ENCODE assay signal across 8 mouse cellular contexts in genomic region chr6:124932314-124932695, GRCm38 (mm10). TPM values are rescaled to one million over a fixed set of nuclear protein-coding genes. Genes with fewer than 3 reads are reported as not detected.
DNase-seq lines count a peak whose midpoint lies in the region; ATAC-seq and TF ChIP-seq lines count a peak whose summit lies in the region.

No protein-coding gene starts in this region.

- H3K36me3 ChIP-seq in hindbrain, embryonic 13.5 days = peaks cover 46% of the 10 kb centered on the region
- H3K36me3 ChIP-seq in midbrain, embryonic 16.5 days (ENCODE audit: control insufficient read depth, insufficient read depth, low read length) = peaks cover 26% of the 10 kb centered on the region

- peak overlapping the region; percentile 99 for H3K27ac ChIP-seq in layer of hippocampus, adult 2 months
- H3K27ac ChIP-seq in hindbrain, embryonic 13.5 days = peak overlapping the region; percentile 96
- H3K27ac ChIP-seq in midbrain, embryonic 16.5 days (ENCODE audit: low read length) = peak overlapping the region; percentile 90

- ATAC-seq in hindbrain, embryonic 13.5 days (ENCODE audit: low FRiP score) = no peak
- no peak for ATAC-seq in midbrain, embryonic 16.5 days
- ATAC-seq in erythroid progenitor cell, adult 5-6 weeks (replicated peaks; ENCODE audit: low FRiP score, poor library complexity, severe bottlenecking) = no peak
- ATAC-seq in inflammation-experienced regulatory T-cells, adult 6 months = no peak

- H3K9me3 ChIP-seq in hindbrain, embryonic 13.5 days = no peaks in the 10 kb centered on the region
- H3K9me3 ChIP-seq in midbrain, embryonic 16.5 days (replicated peaks; ENCODE audit: control insufficient read depth, low read length, poor library complexity, severe bottlenecking) = no peaks in the 10 kb centered on the region

- 45% methylated on average over 12 of the region's 12 CpGs for WGBS in hindbrain, embryonic 13.5 days
- 41% methylated on average over 12 of the region's 12 CpGs for WGBS in midbrain, embryonic 16.5 days

- DNase-seq in layer of hippocampus, adult 2 months (ENCODE audit: low spot score in 2 of 2) = no peak
- no peak for DNase-seq in layer of hippocampus, adult 18-20 months (ENCODE audit: low spot score in 2 of 2)
- peak; percentile 52 to 64 for DNase-seq in cerebellum, postnatal 25 days
- DNase-seq in frontal cortex, adult 2 months (ENCODE audit: extremely low spot score in 1 of 2, low spot score in 1 of 2) = no peak

- H3K4me3 ChIP-seq in layer of hippocampus, adult 2 months = peak overlapping the region; percentile 98
- H3K4me3 ChIP-seq in hindbrain, embryonic 13.5 days = peak overlapping the region; percentile 96
- H3K4me3 ChIP-seq in midbrain, embryonic 16.5 days (ENCODE audit: low read depth, low read length) = peak overlapping the region; percentile 95

- H3K4me1 ChIP-seq in hindbrain, embryonic 13.5 days (replicated peaks) = peaks cover 33% of the 10 kb centered on the region
- peaks cover 17% of the 10 kb centered on the region for H3K4me1 ChIP-seq in midbrain, embryonic 16.5 days (ENCODE audit: control insufficient read depth, insufficient read depth, low read length)

- peak overlapping the region; percentile 97 for H3K9ac ChIP-seq in hindbrain, embryonic 13.5 days
- peak overlapping the region; percentile 95 for H3K9ac ChIP-seq in midbrain, embryonic 16.5 days (ENCODE audit: low read depth, low read length)

- no peaks in the 10 kb centered on the region for H3K27me3 ChIP-seq in hindbrain, embryonic 13.5 days
- H3K27me3 ChIP-seq in midbrain, embryonic 16.5 days (ENCODE audit: control insufficient read depth, insufficient read depth, low read depth, low read length) = no peaks in the 10 kb centered on the region

- peak overlapping the region; percentile 96 for H3K4me2 ChIP-seq in hindbrain, embryonic 13.5 days
- peak overlapping the region; percentile 93 for H3K4me2 ChIP-seq in midbrain, embryonic 16.5 days (ENCODE audit: low read length)

- no peak for TF ChIP-seq CTCF in layer of hippocampus, adult 2 months (conservative IDR thresholded peaks at IDR 0.05)

RNA-seq across cellular contexts. Expression of gene Mlf2, which starts 1.1 kb away (rescaled TPM):
- 100 to 1,000 TPM; 627 to 642 TPM for total RNA-seq in layer of hippocampus, adult 2 months (2021)
- 100 to 1,000 TPM; 631 to 670 TPM for total RNA-seq in layer of hippocampus, adult 18-20 months (2021)
- polyA plus RNA-seq in hindbrain, embryonic 13.5 days (2015; fragmentation: Nextera tagmentation; extraction: Ambion mirVana) = 481 and 505 TPM in 2 replicates
- polyA plus RNA-seq in midbrain, embryonic 16.5 days (2015; fragmentation: Nextera tagmentation; extraction: Ambion mirVana) = 543 and 556 TPM in 2 replicates
- polyA plus RNA-seq in frontal cortex, adult 2 months (2012; rRNA removed) = 689 and 754 TPM in 2 replicates
- 44.0 and 45.3 TPM in 2 replicates for total RNA-seq in erythroid progenitor cell, adult 5-6 weeks (2015; ENCODE audit: low replicate concordance)
- 18.5 and 42.2 TPM in 2 replicates for total RNA-seq in erythroid progenitor cell, adult 5-6 weeks (2017; ENCODE audit: low replicate concordance)
- polyA plus RNA-seq in inflammation-experienced regulatory T-cells, adult 6 months (2017; shearing (Covaris generic)) = 10 to 100 TPM; 35.6 to 70.5 (median 42.2) TPM

RNA-seq across cellular contexts. Expression of gene Ptms, which starts 12.4 kb away (rescaled TPM):
- 1,000 to 10,000 TPM in 1 of 2 experiments, 100 to 1,000 TPM in 1; 991 to 1,057 TPM for total RNA-seq in layer of hippocampus, adult 2 months (2021)
- total RNA-seq in layer of hippocampus, adult 18-20 months (2021) = 1,000 to 10,000 TPM; 1,033 to 1,052 TPM
- polyA plus RNA-seq in hindbrain, embryonic 13.5 days (2015; fragmentation: Nextera tagmentation; extraction: Ambion mirVana) = 744 and 801 TPM in 2 replicates
- polyA plus RNA-seq in midbrain, embryonic 16.5 days (2015; fragmentation: Nextera tagmentation; extraction: Ambion mirVana) = 700 and 743 TPM in 2 replicates
- polyA plus RNA-seq in frontal cortex, adult 2 months (2012; rRNA removed) = 1,541 and 1,645 TPM in 2 replicates
- 15.5 and 20.5 TPM in 2 replicates for total RNA-seq in erythroid progenitor cell, adult 5-6 weeks (2015; ENCODE audit: low replicate concordance)
- total RNA-seq in erythroid progenitor cell, adult 5-6 weeks (2017; ENCODE audit: low replicate concordance) = 7.9 and 18.6 TPM in 2 replicates
- 10 to 100 TPM in 2 of 3 experiments, 1 to 10 TPM in 1; 9.5 to 15.5 (median 12.1) TPM for polyA plus RNA-seq in inflammation-experienced regulatory T-cells, adult 6 months (2017; shearing (Covaris generic))

RNA-seq across cellular contexts. Expression of gene Lag3, which starts 20.8 kb away (rescaled TPM):
- total RNA-seq in layer of hippocampus, adult 2 months (2021) = 1 to 10 TPM; 1.3 to 1.7 TPM
- total RNA-seq in layer of hippocampus, adult 18-20 months (2021) = 1 to 10 TPM; 2.6 to 3.6 TPM
- polyA plus RNA-seq in hindbrain, embryonic 13.5 days (2015; fragmentation: Nextera tagmentation; extraction: Ambion mirVana) = 2.4 and 2.6 TPM in 2 replicates
- polyA plus RNA-seq in midbrain, embryonic 16.5 days (2015; fragmentation: Nextera tagmentation; extraction: Ambion mirVana) = 2.5 and 3.9 TPM in 2 replicates
- polyA plus RNA-seq in frontal cortex, adult 2 months (2012; rRNA removed) = 5.9 and 6.0 TPM in 2 replicates
- 1.8 TPM in 1 of 2 replicates, not detected in the other for total RNA-seq in erythroid progenitor cell, adult 5-6 weeks (2015; ENCODE audit: low replicate concordance)
- 0.90 TPM in 1 of 2 replicates, not detected in the other for total RNA-seq in erythroid progenitor cell, adult 5-6 weeks (2017; ENCODE audit: low replicate concordance)
- 10 to 100 TPM; 30.8 to 40.1 (median 38.3) TPM for polyA plus RNA-seq in inflammation-experienced regulatory T-cells, adult 6 months (2017; shearing (Covaris generic))

RNA-seq across cellular contexts. Expression of gene Cops7a, which starts 33.0 kb away (rescaled TPM):
- 100 to 1,000 TPM; 136 to 151 TPM for total RNA-seq in layer of hippocampus, adult 2 months (2021)
- total RNA-seq in layer of hippocampus, adult 18-20 months (2021) = 100 to 1,000 TPM; 154 to 161 TPM
- polyA plus RNA-seq in hindbrain, embryonic 13.5 days (2015; fragmentation: Nextera tagmentation; extraction: Ambion mirVana) = 89.3 and 94.5 TPM in 2 replicates
- 87.6 and 94.0 TPM in 2 replicates for polyA plus RNA-seq in midbrain, embryonic 16.5 days (2015; fragmentation: Nextera tagmentation; extraction: Ambion mirVana)
- polyA plus RNA-seq in frontal cortex, adult 2 months (2012; rRNA removed) = 261 and 265 TPM in 2 replicates
- total RNA-seq in erythroid progenitor cell, adult 5-6 weeks (2015; ENCODE audit: low replicate concordance) = 14.3 and 17.3 TPM in 2 replicates
- 4.1 and 4.9 TPM in 2 replicates for total RNA-seq in erythroid progenitor cell, adult 5-6 weeks (2017; ENCODE audit: low replicate concordance)
- 10 to 100 TPM; 36.7 to 65.7 (median 62.6) TPM for polyA plus RNA-seq in inflammation-experienced regulatory T-cells, adult 6 months (2017; shearing (Covaris generic))

RNA-seq across cellular contexts. Expression of gene Cd4, which starts 44.3 kb away (rescaled TPM):
- under 1 TPM; 0.18 to 0.47 TPM for total RNA-seq in layer of hippocampus, adult 2 months (2021)
- total RNA-seq in layer of hippocampus, adult 18-20 months (2021) = under 1 TPM in 1 of 2 experiments, not detected in 1; 0.25 TPM
- polyA plus RNA-seq in hindbrain, embryonic 13.5 days (2015; fragmentation: Nextera tagmentation; extraction: Ambion mirVana) = 0.14 and 0.19 TPM in 2 replicates
- 0.11 TPM in 1 of 2 replicates, not detected in the other for polyA plus RNA-seq in midbrain, embryonic 16.5 days (2015; fragmentation: Nextera tagmentation; extraction: Ambion mirVana)
- polyA plus RNA-seq in frontal cortex, adult 2 months (2012; rRNA removed) = 0.64 and 1.3 TPM in 2 replicates
- 4.3 and 12.2 TPM in 2 replicates for total RNA-seq in erythroid progenitor cell, adult 5-6 weeks (2015; ENCODE audit: low replicate concordance)
- 5.0 and 6.8 TPM in 2 replicates for total RNA-seq in erythroid progenitor cell, adult 5-6 weeks (2017; ENCODE audit: low replicate concordance)
- 100 to 1,000 TPM; 319 to 446 (median 407) TPM for polyA plus RNA-seq in inflammation-experienced regulatory T-cells, adult 6 months (2017; shearing (Covaris generic))

Comparison
In these comparisons a context has a peak if more than half of its experiments do, and no peak if none do; other contexts are left out.
1. DNase-seq: peak in cerebellum, postnatal 25 days (2 of 2); none in layer of hippocampus, adult 2 months (0 of 2), layer of hippocampus, adult 18-20 months (0 of 2) and frontal cortex, adult 2 months (0 of 2).
2. RNA of gene Ptms, which starts 12.4 kb away (polyA plus RNA-seq): 1,541 to 1,645 TPM in frontal cortex, adult 2 months, 744 to 801 TPM in hindbrain, embryonic 13.5 days and 700 to 743 TPM in midbrain, embryonic 16.5 days; 9.5 to 15.5 TPM in inflammation-experienced regulatory T-cells, adult 6 months; every median in the first group is over 10 times any median in the second.
3. Peak in every context shown above with its lines, with median percentiles within 50 percentile points of each other: H3K27ac ChIP-seq and H3K4me3 ChIP-seq.